Comparison of ENCODE assay signal across 1 mouse cellular context in the genomic region with DNA sequence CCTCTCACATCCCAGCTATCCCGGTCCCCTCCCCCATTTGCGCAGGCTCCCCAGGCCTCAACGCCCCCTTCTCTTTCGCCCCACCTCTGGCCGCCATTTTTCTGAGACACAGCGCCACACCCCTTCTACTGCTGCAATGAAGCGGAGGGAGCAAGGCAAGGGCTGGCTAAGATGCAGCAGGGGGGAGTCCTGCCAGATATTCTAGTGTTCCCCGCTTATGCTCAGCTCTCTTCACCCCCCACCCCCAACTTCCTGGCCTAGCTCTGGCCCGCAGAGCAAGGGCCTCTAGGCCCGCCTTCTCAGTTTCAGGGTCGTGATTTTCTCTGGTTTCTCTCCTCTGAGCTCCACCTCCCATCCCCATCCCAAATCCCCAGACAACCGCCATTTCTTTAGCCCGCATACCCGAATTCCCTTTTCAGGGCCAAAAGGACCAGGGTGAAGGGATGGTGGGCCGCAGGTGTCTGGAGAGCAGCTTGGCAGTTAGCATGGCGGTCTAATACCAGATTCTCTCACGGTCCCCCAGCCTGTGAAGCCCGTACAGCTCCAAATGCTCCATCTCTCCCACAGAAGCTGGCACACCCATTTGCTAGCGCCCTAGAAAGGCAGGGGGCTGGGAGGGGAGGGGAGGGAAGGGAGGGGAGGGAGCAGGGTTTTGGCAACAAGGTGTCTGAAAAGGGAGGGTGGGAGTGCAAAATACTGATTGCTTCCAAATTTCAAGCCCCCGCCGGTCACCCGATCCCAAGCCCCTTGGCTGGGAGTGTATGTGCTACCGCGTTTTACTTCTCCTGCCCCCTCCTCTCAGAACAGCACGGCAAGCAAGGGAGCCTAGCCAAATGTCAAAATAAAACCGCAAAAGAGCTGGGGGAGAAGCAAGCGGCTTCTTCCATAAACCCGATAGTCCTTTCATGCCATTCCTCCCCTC.
A peak's percentile ranks its signal among the peaks of the same experiment; 100 is the strongest.
TF ChIP-seq lines count a peak whose summit lies in the region.

No protein-coding gene starts in this region.

TF ChIP-seq in CH12.LX, 34 proteins besides CTCF, POLR2A, EP300 and RAD21:
- TF ChIP-seq JUND (conservative IDR thresholded peaks at IDR 0.05; ENCODE audit: low read depth, low read length), result no peak
- no peak for TF ChIP-seq ZMIZ1 (IDR thresholded peaks at IDR 0.05; ENCODE audit: low read depth, low read length)
- TF ChIP-seq CHD2 (IDR thresholded peaks at IDR 0.05; ENCODE audit: low read length), result no peak
- TF ChIP-seq USF2 (conservative IDR thresholded peaks at IDR 0.05; ENCODE audit: low read depth, low read length), result no peak
- peak; percentile 64 for TF ChIP-seq NRF1 (IDR thresholded peaks at IDR 0.05; ENCODE audit: low read depth, low read length)
- no peak for TF ChIP-seq KAT2A (IDR thresholded peaks at IDR 0.05; ENCODE audit: insufficient replicate concordance, low read length)
